Mouse (Mus musculus): ENCODE measurements around the gene Sox15. TPM values are rescaled to one million over a fixed set of nuclear protein-coding genes. Genes with fewer than 3 reads are reported as not detected.
"Not testable (repeated sequence)": the region's sequence is repeated elsewhere in the genome, so short reads cannot be mapped to it uniquely, and the experiment has no call there.

Sox15 gene
- polyA plus RNA-seq, 2 experiments = 1.5 to 3.0 TPM

GRCm38 (mm10) chr11:69698574-69698973 lies 43.5 kb downstream of the Sox15 start:
- H3K4me2 ChIP-seq (replicated peaks; ENCODE audit: low read depth, low read length, severe bottlenecking) = no peak overlapping the region
- no peak overlapping the region for H3K4me3 ChIP-seq (replicated peaks; ENCODE audit: low read length)
- no peak overlapping the region for H3K27ac ChIP-seq (replicated peaks; ENCODE audit: low read depth, low read length)
- H3K36me3 ChIP-seq (ENCODE audit: control insufficient read depth, insufficient read depth, low read length) = no peaks in the 10 kb centered on the region
- 0 out of 2 replicates have a peak, but pooled peaks cover 5% of the 10 kb centered on the region for H3K9me3 ChIP-seq (ENCODE audit: control insufficient read depth, low read length)
- no peak for DNase-seq (ENCODE audit: low spot score)
- no peak for ATAC-seq (ENCODE audit: low FRiP score, low read depth)
- peaks cover 7% of the 10 kb centered on the region for H3K4me1 ChIP-seq (ENCODE audit: control insufficient read depth, insufficient read depth, low read length)
- H3K9ac ChIP-seq (ENCODE audit: low read depth, low read length, severe bottlenecking) = no peak overlapping the region
- no peaks in the 10 kb centered on the region for H3K27me3 ChIP-seq (ENCODE audit: control insufficient read depth, insufficient read depth, low read length)
- 78% methylated on average over 5 of the region's 5 CpGs for WGBS
- TF ChIP-seq POLR2A (IDR thresholded peaks at IDR 0.05; ENCODE audit: borderline replicate concordance, extremely low read depth, insufficient read depth, insufficient read length) = no peak

DNA sequence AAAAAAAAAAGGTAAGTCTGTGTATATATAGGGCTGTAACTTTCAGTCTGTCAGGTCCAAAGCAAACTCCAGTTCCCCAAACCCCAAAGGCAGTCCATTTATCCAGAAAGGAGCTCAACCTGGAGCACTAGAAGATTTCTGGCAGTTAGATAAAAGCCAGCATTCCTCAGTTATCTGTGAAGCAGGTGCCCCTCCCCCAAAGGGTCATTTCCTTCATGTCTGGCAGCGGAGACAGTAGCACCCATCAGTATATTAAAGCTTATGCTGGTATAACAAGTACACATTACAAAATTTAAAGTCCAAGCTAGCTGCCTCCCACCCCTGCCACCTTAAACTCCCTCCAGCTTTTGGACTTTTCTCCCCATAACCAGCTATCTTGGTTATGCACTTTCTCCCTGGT lies 44.5 kb downstream of the Sox15 start:
- Histone ChIP-seq H3K4me1 (ENCODE audit: control insufficient read depth, insufficient read depth, low read length) (peaks cover 7% of the 10 kb centered on the region), H3K9ac (ENCODE audit: low read depth, low read length, severe bottlenecking) (no peak overlapping the region), H3K27me3 (ENCODE audit: control insufficient read depth, insufficient read depth, low read length) (no peaks in the 10 kb centered on the region), H3K4me3 (replicated peaks; ENCODE audit: low read length) (no peak overlapping the region), H3K27ac (replicated peaks; ENCODE audit: low read depth, low read length) (no peak overlapping the region), H3K4me2 (replicated peaks; ENCODE audit: low read depth, low read length, severe bottlenecking) (no peak overlapping the region), H3K36me3 (ENCODE audit: control insufficient read depth, insufficient read depth, low read length) (no peaks in the 10 kb centered on the region), H3K9me3 (ENCODE audit: control insufficient read depth, low read length) (0 out of 2 replicates have a peak, but pooled peaks cover 5% of the 10 kb centered on the region)
- no peak for TF ChIP-seq POLR2A (IDR thresholded peaks at IDR 0.05; ENCODE audit: borderline replicate concordance, extremely low read depth, insufficient read depth, insufficient read length)
- no peak for ATAC-seq (ENCODE audit: low FRiP score, low read depth)
- WGBS = 45% methylated on average over 1 of the region's 1 CpGs
- DNase-seq (ENCODE audit: low spot score) = no peak

DNA sequence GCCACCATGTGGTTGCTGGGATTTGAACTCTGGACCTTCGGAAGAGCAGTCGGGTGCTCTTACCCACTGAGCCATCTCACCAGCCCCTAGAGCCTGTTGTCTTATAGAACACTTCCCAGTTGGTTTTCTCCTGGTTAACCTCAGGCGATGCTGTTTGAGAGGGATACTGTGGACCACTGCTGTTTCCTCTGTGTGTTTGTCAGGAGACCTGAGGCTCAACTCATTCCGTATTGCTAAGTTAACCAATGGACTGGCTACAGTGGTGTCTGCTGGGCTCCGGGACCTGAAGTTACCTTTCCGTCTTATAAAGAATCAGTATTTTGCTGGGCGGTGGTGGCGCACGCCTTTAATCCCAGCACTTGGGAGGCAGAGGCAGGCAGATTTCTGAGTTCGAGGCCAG lies 47.8 kb downstream of the Sox15 start:
- not testable (repeated sequence) for H3K4me1 ChIP-seq (ENCODE audit: control insufficient read depth, insufficient read depth, low read length); H3K36me3 ChIP-seq (ENCODE audit: control insufficient read depth, insufficient read depth, low read length); H3K27me3 ChIP-seq (ENCODE audit: control insufficient read depth, insufficient read depth, low read length); H3K4me3 ChIP-seq (replicated peaks; ENCODE audit: low read length); H3K9ac ChIP-seq (ENCODE audit: low read depth, low read length, severe bottlenecking); ATAC-seq (ENCODE audit: low FRiP score, low read depth); H3K4me2 ChIP-seq (replicated peaks; ENCODE audit: low read depth, low read length, severe bottlenecking); H3K9me3 ChIP-seq (ENCODE audit: control insufficient read depth, low read length); DNase-seq (ENCODE audit: low spot score); H3K27ac ChIP-seq (replicated peaks; ENCODE audit: low read depth, low read length)
- 90% methylated on average over 10 of the region's 10 CpGs for WGBS

DNA sequence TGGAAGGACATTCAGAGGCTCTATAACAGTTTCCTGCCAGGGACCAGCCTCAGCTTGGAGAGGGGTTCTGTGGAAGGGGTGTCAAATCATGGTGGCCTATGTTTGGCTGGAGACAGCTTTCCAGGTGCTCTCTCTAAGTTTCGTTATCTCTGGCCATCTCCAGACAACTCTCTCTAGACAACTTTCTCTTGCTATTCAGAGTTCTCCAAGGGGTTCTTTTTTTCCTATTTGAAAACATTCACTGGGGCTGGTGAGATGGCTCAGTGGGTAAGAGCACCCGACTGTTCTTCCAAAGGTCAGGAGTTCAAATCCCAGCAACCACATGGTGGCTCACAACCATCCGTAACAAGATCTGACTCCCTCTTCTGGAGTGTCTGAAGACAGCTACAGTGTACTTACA lies 48.3 kb downstream of the Sox15 start:
- H3K4me1 ChIP-seq (ENCODE audit: control insufficient read depth, insufficient read depth, low read length); H3K27me3 ChIP-seq (ENCODE audit: control insufficient read depth, insufficient read depth, low read length); H3K36me3 ChIP-seq (ENCODE audit: control insufficient read depth, insufficient read depth, low read length); DNase-seq (ENCODE audit: low spot score); H3K4me2 ChIP-seq (replicated peaks; ENCODE audit: low read depth, low read length, severe bottlenecking); H3K27ac ChIP-seq (replicated peaks; ENCODE audit: low read depth, low read length); H3K9me3 ChIP-seq (ENCODE audit: control insufficient read depth, low read length); ATAC-seq (ENCODE audit: low FRiP score, low read depth); H3K9ac ChIP-seq (ENCODE audit: low read depth, low read length, severe bottlenecking); H3K4me3 ChIP-seq (replicated peaks; ENCODE audit: low read length): not testable (repeated sequence)
- 84% methylated on average over 2 of the region's 3 CpGs for WGBS

- TF ChIP-seq POLR2A (IDR thresholded peaks at IDR 0.05; ENCODE audit: borderline replicate concordance, extremely low read depth, insufficient read depth, insufficient read length) = no peak
- H3K9ac ChIP-seq (ENCODE audit: low read depth, low read length, severe bottlenecking) = no peak overlapping the region
- DNase-seq (ENCODE audit: low spot score) = no peak
- H3K36me3 ChIP-seq (ENCODE audit: control insufficient read depth, insufficient read depth, low read length) = no peaks in the 10 kb centered on the region
- H3K4me2 ChIP-seq (replicated peaks; ENCODE audit: low read depth, low read length, severe bottlenecking) = no peak overlapping the region
- H3K4me3 ChIP-seq (replicated peaks; ENCODE audit: low read length) = no peak overlapping the region
- H3K4me1 ChIP-seq (ENCODE audit: control insufficient read depth, insufficient read depth, low read length) = no peaks in the 10 kb centered on the region; the same call in 1 of the 2 replicates
- ATAC-seq (ENCODE audit: low FRiP score, low read depth) = no peak
- no peaks in the 10 kb centered on the region for H3K27me3 ChIP-seq (ENCODE audit: control insufficient read depth, insufficient read depth, low read length)
- no peaks in the 10 kb centered on the region for H3K9me3 ChIP-seq (ENCODE audit: control insufficient read depth, low read length)
- 66% methylated on average over 8 of the region's 8 CpGs for WGBS
- H3K27ac ChIP-seq (replicated peaks; ENCODE audit: low read depth, low read length) = no peak overlapping the region
Measured at GRCm38 (mm10) chr11:69703814-69704612, 48.9 kb downstream of the Sox15 start.
